Mouse (Mus musculus) retina, postnatal 1 day (tissue): ENCODE results near the gene Slc9a9.

ENCODE experiments used
- DNase-seq: peaks from one replicate; pipeline ENCODE4 v3.0.0-alpha.2; 2012

Gene Slc9a9

GRCm38 (mm10) chr9:95161699-95162098 is 492.0 kb downstream of the Slc9a9 start:
- peak; percentile 25 for DNase-seq

GRCm38 (mm10) chr9:95166224-95166623 is 496.5 kb downstream of the Slc9a9 start:
- DNase-seq, result no peak

DNA sequence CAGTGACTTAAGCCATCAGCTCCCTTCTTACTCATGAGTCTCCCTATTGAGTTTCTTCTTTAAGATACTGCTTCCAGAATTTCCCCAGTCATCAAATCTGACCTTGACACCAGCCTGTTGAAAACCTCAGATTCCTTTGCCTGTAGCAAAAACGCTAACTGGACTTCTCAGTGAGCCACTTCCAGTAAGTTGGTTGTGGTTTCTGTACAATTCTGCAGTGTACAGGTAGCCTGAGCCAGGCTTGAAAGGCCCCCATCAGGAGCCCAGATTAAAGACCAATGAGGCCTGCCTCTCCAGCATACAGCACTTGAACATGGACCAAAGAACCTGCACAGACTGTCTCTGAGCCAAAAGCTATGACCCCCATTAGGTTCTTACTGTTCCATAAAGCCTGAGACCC is 498.1 kb downstream of the Slc9a9 start:
- no peak for DNase-seq

GRCm38 (mm10) chr9:95168487-95169008 is 498.8 kb downstream of the Slc9a9 start:
- DNase-seq, result peak; percentile 12

DNA sequence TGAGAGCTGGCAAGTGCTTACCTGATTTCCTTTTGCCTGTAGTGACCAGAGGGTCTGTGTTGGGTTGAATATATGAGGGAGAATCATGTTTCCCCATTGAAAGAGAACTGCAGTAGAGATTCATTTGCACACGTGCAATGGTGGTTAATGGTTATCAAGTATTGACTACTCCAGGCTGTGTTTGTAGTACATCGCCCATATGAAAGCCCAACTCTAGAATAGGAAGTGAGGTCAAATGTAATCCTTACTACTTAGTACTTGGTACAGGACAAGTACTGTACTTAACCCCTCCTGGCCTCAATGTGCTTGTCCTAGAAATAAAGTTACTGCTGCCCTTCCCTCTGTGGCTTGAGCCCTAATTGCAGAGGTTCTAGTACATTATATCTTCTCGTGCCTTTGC is 508.5 kb downstream of the Slc9a9 start:
- no peak for DNase-seq

- no peak for DNase-seq
These were observed 510.3 kb downstream of the Slc9a9 start for GRCm38 (mm10) chr9:95180005-95180404.

- DNase-seq, result no peak
These were observed 510.9 kb downstream of the Slc9a9 start for GRCm38 (mm10) chr9:95180569-95180968.

DNA sequence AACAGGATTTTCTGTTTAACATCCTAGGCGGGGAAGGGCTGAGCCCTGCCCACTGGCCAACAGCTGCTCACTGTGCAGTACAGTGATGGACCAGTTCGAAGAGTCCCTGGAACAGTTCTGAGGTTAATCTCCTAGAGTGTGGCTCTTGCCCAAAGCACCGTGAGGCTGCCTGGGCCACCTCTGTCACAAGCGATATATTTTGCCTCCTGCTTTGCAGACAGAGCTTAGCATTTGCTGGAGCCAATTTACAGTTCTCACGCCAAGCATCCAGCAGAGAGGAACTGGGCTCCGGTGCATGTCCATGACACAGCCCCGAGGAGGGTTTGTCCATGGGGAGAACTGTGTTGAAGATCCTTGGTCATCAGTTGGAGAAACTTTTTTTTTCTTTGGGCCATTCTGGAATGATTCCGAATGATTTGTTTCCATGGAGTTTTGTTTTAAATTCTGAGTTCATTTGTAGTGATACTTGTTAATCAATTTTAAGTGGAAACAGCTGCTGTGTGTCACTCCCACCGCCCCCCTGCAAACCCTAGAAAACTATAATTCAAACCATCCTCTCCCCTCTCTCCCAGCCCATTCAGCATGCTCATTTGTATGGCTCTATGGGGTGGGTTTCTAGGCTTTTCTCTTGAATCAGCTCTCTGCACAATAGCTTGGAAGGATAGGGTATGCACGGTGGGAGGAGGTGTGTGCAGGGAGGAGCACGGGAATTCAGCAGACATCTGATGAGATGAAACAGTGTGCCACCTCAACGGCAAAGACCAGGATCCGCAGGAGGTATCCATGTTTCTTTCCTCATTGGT is 511.7 kb downstream of the Slc9a9 start:
- DNase-seq, result peak; percentile 11

- DNase-seq, result no peak
These were observed 512.6 kb downstream of the Slc9a9 start for GRCm38 (mm10) chr9:95182272-95182671.

- no peak for DNase-seq
These were observed 514.7 kb downstream of the Slc9a9 start for GRCm38 (mm10) chr9:95184453-95184852.

DNA sequence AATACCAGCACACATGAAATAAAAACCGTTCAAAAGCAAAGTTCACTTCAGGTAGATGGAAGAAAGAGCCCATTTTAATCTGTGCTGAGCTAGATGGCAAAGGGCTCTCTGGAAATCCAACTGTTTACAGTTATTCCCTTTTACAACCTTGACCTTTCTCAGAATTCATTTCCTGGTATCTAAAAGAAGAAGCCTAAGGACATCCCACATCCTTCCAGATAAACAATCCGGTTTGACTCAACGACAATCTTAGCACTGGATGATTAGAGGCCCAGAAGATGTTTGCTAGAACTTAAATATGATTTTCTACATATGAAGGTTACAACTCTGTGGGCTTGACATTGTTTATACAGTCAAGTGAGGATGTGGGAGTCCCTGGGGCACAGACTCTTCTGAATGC is 516.1 kb downstream of the Slc9a9 start:
- DNase-seq, result no peak

- no peak for DNase-seq
These were observed 516.9 kb downstream of the Slc9a9 start for GRCm38 (mm10) chr9:95186386-95187289.

- DNase-seq, result no peak
These were observed 518.9 kb downstream of the Slc9a9 start for GRCm38 (mm10) chr9:95188362-95189217.

DNA sequence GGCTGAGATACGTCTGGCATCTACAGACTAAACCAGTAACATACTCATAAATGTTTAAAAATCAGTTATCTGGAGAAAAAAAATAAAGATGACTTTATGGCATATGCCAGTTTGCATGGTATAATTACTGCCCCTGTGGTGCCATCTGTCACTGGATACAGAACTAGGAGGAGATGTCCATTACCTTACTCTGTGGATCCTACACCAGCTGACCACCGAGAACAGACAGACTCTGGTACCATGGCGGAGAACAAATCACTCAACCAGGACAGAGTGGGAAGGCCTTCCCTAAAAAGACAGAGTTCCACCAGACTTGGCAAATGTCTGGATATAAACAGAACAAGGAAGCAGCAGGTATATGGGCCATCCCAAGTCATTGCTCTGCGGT is 519.5 kb downstream of the Slc9a9 start:
- DNase-seq, result no peak

- no peak for DNase-seq
These were observed 521.7 kb downstream of the Slc9a9 start for GRCm38 (mm10) chr9:95191442-95191841.

DNA sequence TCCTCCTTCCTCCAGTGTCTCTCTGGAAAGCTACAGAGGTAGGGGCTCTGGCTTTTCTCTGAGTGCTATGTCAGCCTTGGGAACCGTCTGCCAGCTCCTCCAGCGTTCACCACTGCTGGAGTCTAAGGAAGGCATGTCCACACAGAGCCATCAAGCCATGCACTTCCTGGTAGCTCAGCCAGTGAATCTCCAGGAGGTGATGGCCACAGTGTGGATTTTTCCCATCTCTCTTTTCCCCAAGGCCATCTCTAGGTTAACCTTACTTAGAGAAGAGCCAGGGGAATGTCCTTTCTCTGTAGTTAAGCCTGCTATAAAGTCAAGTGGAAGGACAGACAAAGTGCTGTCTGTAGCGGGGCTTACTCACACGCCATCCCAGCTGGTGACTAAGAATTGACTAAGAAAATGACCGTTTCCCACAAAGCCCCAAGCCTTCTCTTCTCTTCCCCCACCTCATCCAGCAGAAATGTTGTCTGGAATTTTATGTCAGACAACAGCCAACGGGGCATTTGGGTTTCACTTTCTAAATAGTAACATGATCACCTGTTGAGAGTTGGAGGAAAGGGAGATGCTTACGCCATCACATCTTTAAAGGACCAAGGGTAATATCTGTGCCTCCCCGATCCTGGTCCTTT is 523.3 kb downstream of the Slc9a9 start:
- no peak for DNase-seq

DNA sequence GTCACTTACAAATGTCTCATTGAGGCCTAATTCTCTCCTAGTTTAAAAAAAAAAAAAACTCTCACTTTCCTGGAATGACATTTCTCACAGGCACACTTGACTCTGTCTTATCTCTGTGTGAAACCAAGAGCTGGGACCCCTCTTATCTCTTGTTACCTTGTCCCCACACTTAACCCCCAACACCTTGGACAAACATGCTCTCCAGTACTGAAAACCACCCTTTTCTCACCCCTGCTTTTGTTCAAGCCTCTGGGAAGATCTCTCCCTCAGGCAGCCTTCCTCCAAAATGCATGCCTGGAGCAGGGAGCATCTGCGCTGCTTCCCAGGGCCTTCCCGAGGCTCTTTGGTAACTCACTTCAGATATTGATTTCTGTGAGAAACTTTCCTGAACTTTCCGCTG is 524.0 kb downstream of the Slc9a9 start:
- no peak for DNase-seq

DNA sequence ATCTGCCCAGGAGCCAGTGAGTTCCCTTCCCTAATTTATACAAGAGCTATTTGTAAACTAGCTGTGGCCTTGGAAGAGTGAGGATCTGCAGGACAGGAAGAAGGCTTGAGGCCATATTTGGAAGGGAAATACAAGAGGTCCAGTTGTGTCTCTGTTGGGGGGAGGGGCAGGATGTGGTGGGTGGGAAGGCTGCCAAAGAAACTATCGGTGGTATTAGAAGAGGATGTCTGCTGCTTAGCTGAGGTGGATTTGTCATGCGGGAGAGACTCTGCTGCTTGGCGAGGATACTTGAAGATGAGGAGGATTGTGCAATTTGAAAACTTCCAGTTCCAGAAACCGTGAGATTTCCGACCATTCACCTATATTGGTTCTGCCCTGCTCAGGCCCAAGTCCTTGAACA is 524.4 kb downstream of the Slc9a9 start:
- no peak for DNase-seq

- DNase-seq, result no peak
These were observed 538.0 kb downstream of the Slc9a9 start for GRCm38 (mm10) chr9:95207661-95208060.

DNA sequence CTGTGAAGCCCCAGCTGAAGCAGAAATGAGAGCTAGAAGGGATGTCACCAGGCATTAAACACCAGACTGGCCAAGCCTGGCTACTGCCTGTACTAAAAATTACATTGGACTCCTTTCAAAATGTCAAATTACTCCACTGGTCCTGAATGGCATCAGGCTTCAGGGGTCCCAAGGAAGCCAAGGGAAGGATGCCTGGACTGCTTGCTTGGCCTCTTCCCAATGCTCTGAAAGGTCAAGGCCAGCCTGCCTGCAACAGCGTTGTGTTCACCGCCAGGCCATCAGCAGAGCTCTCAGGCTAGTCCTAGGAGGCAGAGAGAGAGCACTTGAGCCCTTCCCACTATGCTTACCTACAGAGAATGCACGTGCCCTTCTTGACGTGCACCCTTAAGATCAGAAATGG is 539.0 kb downstream of the Slc9a9 start:
- DNase-seq, result no peak

GRCm38 (mm10) chr9:95220009-95220408 is 550.3 kb downstream of the Slc9a9 start:
- DNase-seq, result no peak

DNA sequence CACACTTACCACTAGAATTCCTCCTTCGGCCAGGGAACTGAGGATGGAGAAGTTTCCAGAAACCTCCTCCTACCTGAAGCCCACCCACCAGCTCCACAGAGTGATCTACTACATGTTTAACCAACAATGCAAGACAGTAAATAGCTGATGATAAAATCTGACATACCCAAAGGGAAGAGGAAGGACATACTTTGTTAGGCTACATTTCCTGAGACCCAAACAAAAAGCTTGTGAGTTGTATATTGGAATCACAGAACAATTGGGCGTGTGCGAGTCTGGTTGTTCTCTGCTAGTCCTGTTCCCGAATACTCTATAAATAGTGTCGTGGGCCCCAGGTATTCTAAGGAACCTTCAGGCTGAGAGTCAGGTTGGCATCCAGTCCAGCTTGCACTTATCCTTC is 551.6 kb downstream of the Slc9a9 start:
- no peak for DNase-seq
